Mouse (Mus musculus) kidney, adult 2 months (tissue): ENCODE measurements around the gene Olfr71. TPM values are rescaled to one million over a fixed set of nuclear protein-coding genes. Genes with fewer than 3 reads are reported as not detected.

Experiments
- DNase-seq: peaks from one replicate; pipeline ENCODE4 v3.0.0; 2021
- H3K27ac ChIP-seq: fragments of 200-500 bp; 2 replicates; pipeline ENCODE4 v1.5.1; 2012; ENCODE audit warnings: low read depth, low read length, control low read depth, inconsistent platforms; ENCODE audit not compliant: insufficient read depth
- H3K27me3 ChIP-seq: fragments of 200-500 bp; replicated peaks from 2 replicates; pipeline ENCODE4 v1.6.1; 2012; ENCODE audit warnings: mild to moderate bottlenecking, moderate library complexity, low read length, inconsistent platforms; ENCODE audit not compliant: control insufficient read depth, insufficient read depth
- H3K36me3 ChIP-seq: fragments of 200-500 bp; 2 replicates; pipeline ENCODE4 v1.6.1; 2012; ENCODE audit warnings: mild to moderate bottlenecking, moderate library complexity, low read length, inconsistent platforms; ENCODE audit not compliant: control insufficient read depth, insufficient read depth
- H3K4me1 ChIP-seq: fragments of 200-500 bp; 2 replicates; pipeline ENCODE4 v1.6.1; 2011; ENCODE audit warnings: low read length; ENCODE audit not compliant: control insufficient read depth, insufficient read depth
- H3K4me3 ChIP-seq: fragments of 200-500 bp; 2 replicates; pipeline ENCODE4 v1.5.1; 2011; ENCODE audit warnings: mild to moderate bottlenecking, low read depth, low read length, control low read depth; ENCODE audit not compliant: insufficient read depth
- CTCF ChIP-seq: fragments of 200-500 bp; conservative IDR thresholded peaks from 2 replicates; pipeline ENCODE4 v1.5.1; 2011; ENCODE audit warnings: low read depth, mild to moderate bottlenecking, control low read depth, low read length, moderate library complexity, mixed read lengths; ENCODE audit not compliant: insufficient read depth, insufficient read length
- POLR2A ChIP-seq: fragments of 200-500 bp; IDR thresholded peaks from one replicate; pipeline ENCODE4 v1.6.1; 2011; ENCODE audit warnings: low read depth, low read length, control low read depth
- WGBS: fragments of 180-500 bp; shearing (Covaris S2); methylation state at CpG from one replicate; pipeline ENCODE4 v1.1.7; 2018; 5-methylcytosine and 5-hydroxymethylcytosine counted together
- polyA plus RNA-seq: library from polyadenylated mRNA; depleted of rRNA; stranded (reverse); fragments of >200 nt; gene quantifications from 2 replicates; pipeline ENCODE4 v1.2.3, GENCODE M21; 2012

Gene Olfr71
- polyA plus RNA-seq, 1 experiment: not detected

DNA sequence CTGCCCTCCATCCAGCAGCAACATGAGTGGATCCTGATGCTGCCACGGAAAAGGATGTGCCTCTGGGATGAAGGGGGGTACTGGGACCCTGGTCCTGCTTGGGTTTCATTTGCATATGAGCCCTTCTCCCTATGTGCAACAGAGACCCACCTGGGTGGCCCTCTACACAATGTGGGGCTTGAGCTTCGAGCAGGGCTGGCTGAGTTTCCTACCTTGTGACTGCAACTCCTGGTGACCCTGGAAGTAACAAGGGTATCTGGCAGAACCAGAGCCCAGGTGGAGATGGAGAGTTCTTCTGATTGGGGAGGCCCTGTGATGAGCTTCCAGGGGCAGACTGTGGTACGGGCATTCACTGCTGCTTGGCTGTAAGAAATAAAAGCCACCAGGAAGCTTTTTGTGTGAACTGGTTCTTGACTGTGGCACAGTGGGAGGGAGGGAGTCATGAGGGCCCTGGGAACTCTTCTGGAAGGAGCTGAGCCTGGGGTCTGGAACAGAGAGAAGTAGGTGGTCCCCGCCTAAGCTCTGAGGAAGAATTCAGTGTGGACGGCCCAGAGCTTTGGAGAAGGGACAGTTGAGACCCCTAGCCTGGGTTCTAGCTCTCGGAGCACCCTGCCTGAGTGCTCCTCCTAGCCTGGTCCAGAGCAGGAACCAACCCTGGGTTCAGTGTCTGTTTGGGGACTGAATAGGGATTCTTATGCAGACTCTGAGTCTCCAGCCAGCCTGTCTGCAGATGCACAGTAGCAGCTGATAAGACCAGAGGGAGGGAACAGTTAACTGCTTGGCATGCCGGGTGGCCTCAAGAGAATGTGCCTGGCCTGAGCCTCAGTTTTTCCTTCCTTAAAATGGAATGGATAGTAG is 17.9 kb upstream of the Olfr71 start:
- Histone ChIP-seq H3K36me3 (no peaks in the 10 kb centered on the region), H3K27me3 (no peaks in the 10 kb centered on the region), H3K4me1 (peaks cover 3% of the 10 kb centered on the region), H3K4me3 (no peak overlapping the region), H3K27ac (peak overlapping the region; percentile 97)
- no peak for TF ChIP-seq POLR2A
- WGBS: 68% methylated on average over 7 of the region's 7 CpGs
- peak; percentile 1 for DNase-seq

- H3K36me3 ChIP-seq: no peaks in the 10 kb centered on the region
- no peak within 1 kb of the TSS for H3K4me3 ChIP-seq
- H3K27me3 ChIP-seq: no peaks in the 10 kb centered on the region
- H3K27ac ChIP-seq: peak within 1 kb of the TSS; percentile 97
- WGBS: 22% methylated on average over 3 of the region's 3 CpGs
- peaks cover 3% of the 10 kb centered on the region for H3K4me1 ChIP-seq
- peak; percentile 93 for DNase-seq
- peak; percentile 60 for TF ChIP-seq POLR2A
- TF ChIP-seq CTCF: no peak
These were observed 16.9 kb upstream of the Olfr71 start, which contains the start of gene Hrct1 for GRCm38 (mm10) chr4:43726995-43727394. Hrct1 (plus strand) TSS chr4:43727188.

- WGBS: 62% methylated on average over 12 of the region's 12 CpGs
- DNase-seq: peak; percentile 62
- Histone ChIP-seq H3K4me1 (peaks cover 3% of the 10 kb centered on the region), H3K36me3 (no peaks in the 10 kb centered on the region), H3K27me3 (no peaks in the 10 kb centered on the region), H3K4me3 (no peak overlapping the region), H3K27ac (peak overlapping the region; percentile 65)
- TF ChIP-seq POLR2A: no peak
- no peak for TF ChIP-seq CTCF
These were observed 16.4 kb upstream of the Olfr71 start for GRCm38 (mm10) chr4:43726228-43726993.

DNA sequence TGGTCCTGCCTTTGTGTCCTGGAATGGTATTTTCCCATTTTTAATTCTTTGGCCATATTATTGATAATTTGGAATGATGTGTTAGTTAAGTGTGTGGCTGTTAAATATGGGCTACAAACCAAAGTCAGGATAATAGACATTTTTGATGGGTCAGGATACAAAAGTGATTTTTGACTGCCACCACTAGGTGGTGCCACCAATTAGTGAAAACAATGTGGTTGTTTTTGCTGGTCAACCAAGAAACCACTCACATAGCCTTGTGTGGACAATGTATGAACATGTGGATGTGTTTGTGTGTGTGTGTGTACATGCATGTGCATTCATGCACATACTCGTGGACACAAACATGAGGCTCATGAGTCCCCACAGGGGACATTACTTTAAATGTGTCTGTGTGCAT is 14.7 kb upstream of the Olfr71 start:
- Histone ChIP-seq H3K36me3 (no peaks in the 10 kb centered on the region), H3K27me3 (no peaks in the 10 kb centered on the region), H3K27ac (no peak overlapping the region), H3K4me1 (peaks cover 3% of the 10 kb centered on the region), H3K4me3 (no peak overlapping the region)
- 26% methylated on average over 1 of the region's 1 CpGs for WGBS
- peak; percentile 60 for DNase-seq
- TF ChIP-seq POLR2A: no peak
- 0 out of 2 replicates have a peak, but pooled peaks have one; percentile 11 for TF ChIP-seq CTCF

DNA sequence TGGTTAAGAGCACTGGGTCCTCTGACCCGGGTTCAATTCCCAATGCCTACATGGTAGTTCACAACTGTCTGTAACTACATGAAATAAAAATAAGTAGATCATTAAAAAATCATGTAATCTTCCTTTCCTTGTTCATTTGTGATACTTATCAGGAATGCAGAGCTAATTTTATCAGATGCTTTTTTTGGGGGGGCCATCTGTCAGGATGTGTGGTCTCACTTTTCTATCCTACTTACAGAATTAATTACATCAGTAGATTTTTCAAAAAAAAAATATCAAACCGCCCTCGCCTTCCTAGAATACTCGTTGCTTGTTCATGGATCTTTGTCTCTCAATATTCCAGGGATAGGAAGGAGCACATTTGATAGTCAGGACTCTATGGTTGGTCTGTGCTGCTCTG is 12.1 kb upstream of the Olfr71 start:
- Histone ChIP-seq H3K27me3 (no peaks in the 10 kb centered on the region), H3K36me3 (no peaks in the 10 kb centered on the region), H3K27ac (no peak overlapping the region), H3K4me1 (no peaks in the 10 kb centered on the region), H3K4me3 (no peak overlapping the region)
- WGBS: 91% methylated on average over 4 of the region's 4 CpGs
- DNase-seq: no peak
- TF ChIP-seq CTCF (no peak), POLR2A (no peak)

- H3K36me3 ChIP-seq: no peaks in the 10 kb centered on the region
- no peak overlapping the region for H3K27ac ChIP-seq
- WGBS: 61% methylated on average over 14 of the region's 16 CpGs
- no peaks in the 10 kb centered on the region for H3K4me1 ChIP-seq
- no peak overlapping the region for H3K4me3 ChIP-seq
- no peak for DNase-seq
- TF ChIP-seq POLR2A: no peak
- no peak for TF ChIP-seq CTCF
- no peaks in the 10 kb centered on the region for H3K27me3 ChIP-seq
These were observed 10.6 kb upstream of the Olfr71 start for GRCm38 (mm10) chr4:43720491-43721228.
